Mouse (Mus musculus) erythroblast, embryonic 14.5 days (primary cell): ENCODE measurements around the gene Pam. TPM values are rescaled to one million over a fixed set of nuclear protein-coding genes. Genes with fewer than 3 reads are reported as not detected.
"Not testable (repeated sequence)": the region's sequence is repeated elsewhere in the genome, so short reads cannot be mapped to it uniquely, and the experiment has no call there.

Experiments
- H3K27me3 ChIP-seq: 2 replicates; pipeline ENCODE4 v1.6.1; 2012; ENCODE audit warnings: inconsistent platforms; ENCODE audit not compliant: control insufficient read depth
- H3K36me3 ChIP-seq: 2 replicates; pipeline ENCODE4 v1.6.1; 2012; ENCODE audit warnings: mild to moderate bottlenecking, inconsistent platforms; ENCODE audit not compliant: control insufficient read depth
- H3K4me1 ChIP-seq: 2 replicates; pipeline ENCODE4 v1.6.1; 2012; ENCODE audit warnings: inconsistent platforms; ENCODE audit not compliant: control insufficient read depth
- H3K4me3 ChIP-seq: replicated peaks from 2 replicates; pipeline ENCODE3; 2012; ENCODE audit warnings: moderate library complexity, mild to moderate bottlenecking, inconsistent platforms
- H3K9me3 ChIP-seq: 2 replicates; pipeline ENCODE4 v1.6.1; 2012; ENCODE audit warnings: low read length, inconsistent platforms, mixed read lengths; ENCODE audit not compliant: control insufficient read depth
- GATA1 ChIP-seq: IDR thresholded peaks from 2 replicates; pipeline ENCODE4 v1.6.1; 2012; ENCODE audit warnings: low read length, inconsistent platforms, mixed read lengths
- TAL1 ChIP-seq: IDR thresholded peaks from 3 replicates; pipeline ENCODE4 v1.6.1; 2012; ENCODE audit warnings: low read length, inconsistent platforms, mixed read lengths
- polyA plus RNA-seq: library from polyadenylated mRNA; stranded (reverse); fragments of >175 nt; gene quantifications from 2 replicates; pipeline ENCODE4 v1.2.3, GENCODE M21; 2012

Gene Pam
- polyA plus RNA-seq, 1 experiment, result 0.12 TPM

GRCm38 (mm10) chr1:97962134-97962533 lies 133.3 kb downstream of the Pam start:
- TF ChIP-seq GATA1 (no peak), TAL1 (no peak)
- Histone ChIP-seq H3K4me1 (no peaks in the 10 kb centered on the region), H3K9me3 (no peaks in the 10 kb centered on the region), H3K27me3 (no peaks in the 10 kb centered on the region), H3K4me3 (no peak overlapping the region), H3K36me3 (no peaks in the 10 kb centered on the region)

- Histone ChIP-seq H3K9me3 (no peaks in the 10 kb centered on the region), H3K27me3 (no peaks in the 10 kb centered on the region), H3K4me1 (no peaks in the 10 kb centered on the region), H3K4me3 (no peak overlapping the region), H3K36me3 (no peaks in the 10 kb centered on the region)
- no peak for TF ChIP-seq GATA1
Observed at GRCm38 (mm10) chr1:97960681-97961080, 134.8 kb downstream of the Pam start.

GRCm38 (mm10) chr1:97960124-97960523 lies 135.3 kb downstream of the Pam start:
- Histone ChIP-seq H3K9me3 (no peaks in the 10 kb centered on the region), H3K36me3 (no peaks in the 10 kb centered on the region), H3K4me3 (no peak overlapping the region), H3K27me3 (no peaks in the 10 kb centered on the region), H3K4me1 (no peaks in the 10 kb centered on the region)
- TF ChIP-seq GATA1, result no peak
- TF ChIP-seq TAL1, result no peak

GRCm38 (mm10) chr1:97958759-97959158 lies 136.7 kb downstream of the Pam start:
- no peaks in the 10 kb centered on the region for H3K9me3 ChIP-seq
- no peak for TF ChIP-seq GATA1
- TF ChIP-seq TAL1, result no peak
- no peak overlapping the region for H3K4me3 ChIP-seq
- H3K4me1 ChIP-seq, result no peaks in the 10 kb centered on the region
- H3K27me3 ChIP-seq, result no peaks in the 10 kb centered on the region
- H3K36me3 ChIP-seq, result no peaks in the 10 kb centered on the region

GRCm38 (mm10) chr1:97949258-97949657 lies 146.2 kb downstream of the Pam start:
- H3K4me1 ChIP-seq, H3K4me3 ChIP-seq, H3K36me3 ChIP-seq, H3K9me3 ChIP-seq, H3K27me3 ChIP-seq: not testable (repeated sequence)

- Histone ChIP-seq H3K4me3 (no peak overlapping the region), H3K36me3 (no peaks in the 10 kb centered on the region)
- no peak for TF ChIP-seq GATA1
- no peak for TF ChIP-seq TAL1
Observed at GRCm38 (mm10) chr1:97947100-97947499, 148.3 kb downstream of the Pam start.

GRCm38 (mm10) chr1:97943908-97944608 lies 151.4 kb downstream of the Pam start:
- Histone ChIP-seq H3K27me3 (no peaks in the 10 kb centered on the region), H3K4me3 (no peak overlapping the region), H3K36me3 (no peaks in the 10 kb centered on the region), H3K4me1 (no peaks in the 10 kb centered on the region), H3K9me3 (no peaks in the 10 kb centered on the region)
- TF ChIP-seq TAL1 (no peak), GATA1 (no peak)

More at GRCm38 (mm10) chr1:97947100-97947499, 148.3 kb downstream of the Pam start:
- no peaks in the 10 kb centered on the region for H3K9me3 ChIP-seq
- no peaks in the 10 kb centered on the region for H3K4me1 ChIP-seq
- no peaks in the 10 kb centered on the region for H3K27me3 ChIP-seq

GRCm38 (mm10) chr1:97943402-97943801 lies 152.0 kb downstream of the Pam start:
- H3K4me3 ChIP-seq, result no peak overlapping the region
- H3K36me3 ChIP-seq, result no peaks in the 10 kb centered on the region
- no peaks in the 10 kb centered on the region for H3K4me1 ChIP-seq
- no peaks in the 10 kb centered on the region for H3K27me3 ChIP-seq
- no peaks in the 10 kb centered on the region for H3K9me3 ChIP-seq
- TF ChIP-seq TAL1 (no peak), GATA1 (no peak)

- H3K4me3 ChIP-seq, result no peak overlapping the region
- no peak for TF ChIP-seq GATA1
- no peak for TF ChIP-seq TAL1
- H3K4me1 ChIP-seq, result no peaks in the 10 kb centered on the region
- no peaks in the 10 kb centered on the region for H3K36me3 ChIP-seq
- H3K27me3 ChIP-seq, result no peaks in the 10 kb centered on the region
- H3K9me3 ChIP-seq, result no peaks in the 10 kb centered on the region
Observed at GRCm38 (mm10) chr1:97942966-97943365, 152.5 kb downstream of the Pam start.

- no peak overlapping the region for H3K4me3 ChIP-seq
- no peaks in the 10 kb centered on the region for H3K27me3 ChIP-seq
- no peak for TF ChIP-seq TAL1
- no peak for TF ChIP-seq GATA1
- no peaks in the 10 kb centered on the region for H3K36me3 ChIP-seq
- no peaks in the 10 kb centered on the region for H3K9me3 ChIP-seq
- H3K4me1 ChIP-seq, result no peaks in the 10 kb centered on the region
Observed at GRCm38 (mm10) chr1:97938586-97938985, 156.9 kb downstream of the Pam start.
